Mouse (Mus musculus) induced T-regulatory cell, adult 2 months (primary cell): Measurements from ENCODE around the gene Pim1.
"Not testable (repeated sequence)": the region's sequence is repeated elsewhere in the genome, so short reads cannot be mapped to it uniquely, and the experiment has no call there.

Source experiments
- DNase-seq: peaks from one replicate; pipeline ENCODE4 v3.0.0-alpha.2; 2012; ENCODE audit warnings: low read depth

The Pim1 gene

DNA sequence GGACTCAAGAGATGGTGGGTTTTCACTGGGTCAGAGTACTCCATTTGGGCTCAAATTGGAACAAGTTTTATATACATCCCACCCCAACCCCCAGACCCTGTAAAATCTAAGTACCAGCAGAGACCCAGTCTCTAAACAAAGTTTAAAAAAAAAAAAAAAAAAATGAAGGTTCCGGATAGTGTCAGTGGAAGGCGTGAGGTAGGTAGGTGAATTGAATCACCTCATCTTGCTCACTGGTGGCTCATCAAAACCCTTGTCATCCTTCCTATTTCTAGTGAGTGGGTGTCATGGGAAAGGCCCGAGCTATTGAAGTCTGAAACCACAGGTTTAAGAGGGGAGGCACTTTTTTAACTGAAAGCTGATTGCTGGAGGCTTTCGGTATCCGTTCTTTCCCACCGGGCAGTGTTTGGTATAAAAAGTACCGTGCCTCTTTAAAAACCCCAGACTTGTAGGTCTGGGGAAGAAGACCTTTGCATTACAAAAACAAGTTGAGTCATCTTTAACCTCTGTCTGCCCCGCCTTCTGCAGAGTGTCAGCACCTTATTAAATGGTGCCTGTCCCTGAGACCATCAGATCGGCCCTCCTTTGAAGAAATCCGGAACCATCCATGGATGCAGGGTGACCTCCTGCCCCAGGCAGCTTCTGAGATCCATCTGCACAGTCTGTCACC lies 3.6 kb downstream of the Pim1 start:
- DNase-seq = peak; percentile 95

DNA sequence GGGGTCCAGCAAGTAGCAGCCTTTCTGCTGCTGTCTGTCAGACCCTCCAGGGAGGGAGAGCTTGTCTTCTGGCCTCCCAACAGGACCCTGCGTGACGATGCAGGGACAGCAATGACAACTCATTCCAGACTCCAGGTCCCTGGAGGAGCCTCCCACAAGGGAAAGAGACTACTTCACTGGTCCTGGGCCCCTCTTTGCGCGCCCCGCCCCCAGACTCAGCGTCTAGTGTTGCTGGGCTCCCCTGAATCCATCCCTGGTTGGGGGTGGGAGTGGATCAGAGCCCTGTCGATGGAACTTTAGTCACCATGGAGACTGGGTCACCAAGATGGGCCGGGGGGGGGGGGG lies 4.2 kb downstream of the Pim1 start:
- DNase-seq = no peak

DNA sequence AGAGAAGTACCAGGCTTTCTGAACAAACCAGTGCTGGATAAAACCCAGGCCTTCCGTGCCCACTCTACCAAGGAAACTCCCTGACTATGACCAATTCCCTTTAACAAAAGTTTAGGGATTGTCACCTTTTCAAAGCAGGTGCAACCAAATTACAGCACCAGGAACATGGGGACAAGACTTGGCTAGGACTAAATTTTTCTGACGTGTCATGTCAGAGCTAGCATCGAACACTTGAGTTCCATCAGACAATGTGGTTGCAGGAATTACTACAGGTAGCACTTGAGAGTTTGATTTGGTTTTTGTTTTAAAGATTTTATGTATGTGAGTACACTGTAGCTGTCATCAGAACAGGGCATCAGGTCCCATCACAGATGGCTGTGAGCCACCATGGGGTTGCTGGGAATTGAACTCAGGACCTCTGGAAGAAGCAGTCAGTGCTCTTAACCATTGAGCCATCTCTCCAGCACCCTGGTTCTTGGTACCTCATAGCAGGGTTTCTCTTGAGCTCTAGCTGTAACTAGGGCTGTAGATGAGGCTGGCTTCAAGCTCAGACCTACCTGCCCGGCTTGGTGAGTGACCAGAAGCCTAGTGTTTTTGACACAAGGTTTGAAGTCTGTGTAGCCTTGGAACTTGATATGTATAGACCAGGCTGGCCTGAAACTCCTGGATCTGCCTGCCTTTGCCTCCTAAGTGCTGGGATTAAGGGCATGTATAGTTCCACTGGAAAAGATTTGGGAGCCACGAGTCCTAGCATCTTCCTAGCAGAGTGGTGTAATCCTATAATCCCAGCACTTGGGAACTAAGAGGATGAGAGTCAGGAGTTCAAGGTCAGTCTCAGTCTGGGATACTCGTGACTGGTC lies 5.9 kb downstream of the Pim1 start:
- peak; percentile 74 for DNase-seq

DNA sequence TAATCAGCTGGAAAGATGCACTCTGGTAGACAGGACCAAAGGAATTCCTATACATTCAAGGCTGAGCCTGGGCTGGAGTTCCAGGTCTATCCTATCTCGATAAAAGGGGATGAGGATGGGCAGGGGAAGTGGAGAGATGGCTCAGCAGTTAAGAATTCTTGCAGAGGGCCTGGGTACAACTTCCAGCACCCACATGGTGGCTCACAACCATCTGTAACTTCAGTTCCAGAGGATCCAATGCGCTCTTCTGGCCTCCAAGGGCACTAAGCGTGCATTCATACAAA lies 6.5 kb downstream of the Pim1 start:
- DNase-seq = peak; percentile 63

DNA sequence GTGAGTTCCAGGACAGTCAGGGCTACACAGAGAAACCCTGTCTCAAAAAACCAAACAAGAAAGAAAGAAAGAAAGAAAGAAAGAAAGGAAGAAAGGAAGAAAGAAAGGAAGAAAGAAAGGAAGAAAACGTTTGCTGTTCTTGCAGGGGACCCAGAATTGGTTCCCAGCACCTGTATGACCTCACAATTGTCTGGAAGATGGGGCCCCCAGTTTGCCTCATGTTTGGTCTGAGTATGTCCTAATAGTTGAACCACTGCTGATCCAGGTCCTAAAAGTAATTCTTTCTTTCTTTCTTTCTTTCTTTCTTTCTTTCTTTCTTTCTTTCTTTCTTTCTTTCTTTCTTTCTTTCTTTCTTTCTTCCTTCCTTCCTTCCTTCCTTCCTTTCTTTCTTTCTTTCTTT lies 6.9 kb downstream of the Pim1 start:
- peak; percentile 57 for DNase-seq

DNA sequence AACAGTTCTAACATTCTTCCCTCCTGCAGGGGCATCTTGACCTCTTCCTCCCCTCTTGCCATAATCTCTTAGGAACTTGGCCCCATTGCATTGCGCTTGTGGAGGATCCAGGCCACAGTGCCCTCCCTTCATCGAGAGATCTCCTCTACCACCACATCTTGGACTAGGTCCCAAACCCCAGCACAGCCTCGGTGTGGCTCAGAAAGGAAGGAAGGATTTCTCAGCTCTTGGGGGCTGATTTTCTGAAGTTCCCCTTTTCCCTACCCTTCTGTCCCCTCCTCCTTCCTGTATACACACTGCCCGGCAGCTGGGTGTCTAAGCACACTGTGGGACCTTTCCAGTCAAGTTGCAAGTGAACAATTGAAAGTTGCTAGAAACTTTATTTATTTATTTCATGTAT lies 7.5 kb downstream of the Pim1 start:
- peak; percentile 74 for DNase-seq

DNA sequence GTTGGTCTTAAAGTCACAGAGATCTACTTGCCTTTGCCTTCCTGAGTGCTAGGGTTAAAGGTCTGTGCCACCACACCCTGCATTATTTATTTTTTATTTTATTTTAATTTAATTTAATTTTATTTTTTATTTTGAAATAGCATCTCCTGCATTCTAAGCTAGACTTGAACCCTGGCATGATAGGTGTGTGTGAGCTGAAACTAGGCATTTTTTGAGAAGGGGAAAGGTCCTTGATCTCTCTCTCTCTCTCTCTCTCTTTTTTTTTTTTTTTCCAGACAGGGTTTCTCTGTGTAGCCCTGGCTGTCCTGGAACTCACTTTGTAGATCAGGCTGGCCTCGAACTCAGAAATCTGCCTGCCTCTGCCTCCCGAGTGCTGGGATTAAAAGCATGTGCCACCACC lies 8.4 kb downstream of the Pim1 start:
- DNase-seq = peak; percentile 63

DNA sequence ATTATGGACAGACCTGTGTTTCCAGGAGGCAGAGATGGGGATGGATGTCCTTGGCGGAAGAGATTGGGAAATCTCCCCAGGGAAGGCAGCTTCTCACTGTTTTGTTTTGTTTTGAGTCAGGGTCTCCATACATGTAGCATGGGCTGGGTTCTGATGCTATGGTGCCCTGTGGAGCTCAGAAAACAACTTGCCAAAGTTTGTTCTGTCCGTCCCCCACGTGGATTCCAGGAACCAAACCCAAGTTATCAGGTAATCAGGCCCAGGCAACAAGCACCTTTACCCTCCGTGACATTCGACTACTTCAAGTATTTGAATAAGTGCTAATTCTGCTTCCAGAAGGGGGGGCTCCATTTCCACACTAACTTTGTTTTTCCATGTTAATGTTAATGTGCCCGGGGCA lies 9.0 kb downstream of the Pim1 start:
- peak; percentile 79 for DNase-seq

DNA sequence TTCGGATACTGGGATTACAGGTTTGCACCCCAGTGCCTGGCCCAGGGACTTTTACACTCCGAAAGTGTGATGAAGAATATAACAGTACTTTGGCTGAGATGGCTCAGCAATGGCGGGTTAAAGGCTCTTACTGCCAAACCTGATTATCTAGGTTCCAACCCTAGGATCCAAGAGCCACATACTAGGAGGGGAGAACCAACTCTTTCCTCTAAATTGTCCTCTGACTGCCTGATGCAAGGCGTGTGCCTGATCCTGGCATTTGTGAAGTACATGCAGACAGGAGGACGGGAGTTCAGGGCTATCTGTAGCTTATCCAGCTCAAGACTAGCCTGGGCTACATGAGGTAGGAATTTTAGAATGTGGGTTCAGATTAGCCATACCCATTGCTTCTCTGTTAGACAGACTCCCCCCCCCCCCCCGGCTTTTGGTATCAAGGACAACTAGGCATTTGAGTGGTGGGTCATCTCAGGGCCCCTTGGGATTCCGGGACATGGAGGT lies 9.7 kb downstream of the Pim1 start:
- DNase-seq = peak; percentile 75

DNA sequence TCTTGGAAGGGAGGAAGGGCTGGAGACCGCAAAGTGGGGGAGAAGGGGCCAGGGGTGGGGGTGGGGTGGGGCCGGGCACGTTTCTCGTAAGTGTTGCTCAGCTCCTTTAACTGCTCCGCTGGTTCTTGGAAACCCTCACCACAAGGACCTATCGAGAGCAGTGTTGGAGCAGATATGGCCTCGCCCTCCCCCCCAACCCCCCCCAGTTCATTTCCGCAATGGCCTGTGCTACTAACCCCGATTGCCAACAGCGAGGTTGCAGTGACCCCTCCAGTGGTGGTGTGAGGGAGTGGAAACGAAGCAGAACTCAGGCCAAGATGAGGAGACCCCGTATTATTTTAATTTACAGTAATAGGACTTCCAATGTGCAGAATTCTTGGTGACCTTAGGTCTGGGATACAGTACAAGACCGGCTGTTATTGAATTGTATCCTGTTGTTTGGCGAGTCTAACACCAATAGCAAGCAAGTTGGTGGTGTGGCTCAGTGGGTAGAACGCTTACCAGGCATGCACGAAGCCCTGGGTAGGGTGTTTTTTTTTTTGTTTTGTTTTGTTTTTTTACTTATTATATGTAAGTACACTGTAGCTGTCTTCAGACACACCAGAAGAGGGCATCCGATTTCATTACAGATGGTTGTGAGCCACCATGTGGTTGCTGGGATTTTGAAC lies 10.4 kb downstream of the Pim1 start:
- DNase-seq = peak; percentile 88

DNA sequence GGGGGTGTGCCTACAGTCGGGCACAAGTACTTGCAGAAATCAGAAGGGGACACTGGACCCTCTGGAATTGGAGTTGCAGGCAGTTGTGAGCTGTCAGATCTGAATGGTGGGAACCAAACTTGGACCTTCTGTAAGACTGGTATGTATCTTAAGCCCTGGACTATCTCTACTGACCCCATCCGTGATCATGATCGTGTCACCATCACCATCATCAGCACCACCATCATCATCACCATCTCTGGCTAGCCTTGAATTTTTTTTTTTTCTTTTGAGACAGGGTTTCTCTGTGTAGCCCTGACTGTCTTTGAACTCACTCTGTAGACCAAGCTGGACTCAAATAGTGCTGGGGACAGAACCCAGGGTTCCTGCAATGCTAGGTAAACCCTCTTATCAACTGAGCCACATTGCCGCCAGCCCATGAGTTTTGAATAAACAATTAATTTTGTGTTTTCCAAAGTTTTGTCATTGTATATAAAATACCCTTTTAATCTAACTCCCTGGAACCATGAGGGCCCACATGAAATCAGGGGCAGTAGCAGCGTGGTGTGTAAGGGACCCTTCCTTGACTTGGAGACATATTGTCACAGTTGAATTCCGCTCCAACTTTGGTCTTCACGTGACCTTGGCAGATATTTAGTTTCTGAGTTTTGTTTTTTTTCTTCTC lies 11.6 kb downstream of the Pim1 start:
- DNase-seq = peak; percentile 71

DNA sequence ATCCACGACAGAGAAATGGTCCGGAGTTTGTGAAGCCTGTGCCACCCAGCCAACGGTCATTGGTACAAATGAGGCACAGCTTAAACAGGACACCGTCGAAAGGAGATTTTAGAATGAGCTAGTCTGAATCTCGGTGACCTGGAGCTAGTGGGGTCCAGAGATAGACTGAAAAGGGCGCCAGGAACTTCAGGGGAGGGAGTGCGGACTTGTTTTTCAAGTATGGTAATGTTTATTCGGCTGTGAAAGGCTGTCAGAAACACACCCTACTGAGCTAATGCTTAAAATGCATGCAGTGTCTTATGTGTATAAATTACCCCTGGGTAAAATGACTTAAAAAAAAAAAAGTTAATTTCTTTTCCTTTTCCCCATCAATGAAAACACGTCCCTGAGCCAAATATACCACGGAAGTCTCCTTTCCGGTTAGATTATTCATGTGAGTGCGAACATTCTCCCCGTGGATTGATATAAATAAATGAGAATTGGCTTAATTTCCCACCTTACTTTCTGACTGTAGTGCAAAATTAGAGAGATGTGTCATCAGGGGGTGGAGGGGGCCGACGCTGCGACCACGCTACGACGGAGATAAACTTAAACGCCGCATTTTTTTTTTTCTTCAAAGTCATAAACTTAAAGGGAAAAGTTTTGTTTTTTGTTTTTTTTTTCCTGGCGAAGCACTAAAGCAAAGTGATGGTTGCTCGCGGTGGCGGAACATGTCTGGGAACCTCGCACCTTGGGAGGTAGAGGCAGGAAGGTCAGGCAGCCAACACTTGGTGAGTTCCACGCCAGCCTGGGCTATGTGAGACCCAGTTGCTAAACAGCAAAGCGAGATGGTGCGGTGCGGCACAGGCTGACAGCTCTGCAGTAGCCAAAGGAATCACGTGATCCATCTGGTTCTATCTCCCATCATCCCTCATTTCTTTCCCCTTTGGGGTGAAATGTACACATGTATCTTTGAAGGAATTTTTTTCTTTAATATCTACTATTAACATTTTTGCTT lies 12.4 kb downstream of the Pim1 start:
- peak; percentile 79 for DNase-seq

DNA sequence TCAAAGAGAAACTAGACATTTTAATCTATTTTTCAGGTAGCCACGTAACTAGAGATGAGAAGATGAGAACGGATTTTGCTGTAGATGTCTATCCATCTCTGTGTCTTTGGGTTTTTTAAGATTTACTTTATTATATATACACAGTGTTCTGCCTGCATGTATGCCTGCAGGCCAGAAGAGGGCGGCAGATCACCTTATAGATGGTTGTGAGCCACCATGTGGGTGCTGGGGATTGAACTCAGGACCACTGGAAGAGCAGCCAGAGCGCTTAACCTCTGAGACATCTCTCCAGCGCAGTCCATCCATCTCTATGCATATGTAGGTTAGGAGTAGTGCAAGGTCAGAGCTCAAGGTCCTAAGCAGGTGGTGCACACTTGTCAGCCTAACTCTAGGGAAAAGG lies 13.1 kb downstream of the Pim1 start:
- no peak for DNase-seq

DNA sequence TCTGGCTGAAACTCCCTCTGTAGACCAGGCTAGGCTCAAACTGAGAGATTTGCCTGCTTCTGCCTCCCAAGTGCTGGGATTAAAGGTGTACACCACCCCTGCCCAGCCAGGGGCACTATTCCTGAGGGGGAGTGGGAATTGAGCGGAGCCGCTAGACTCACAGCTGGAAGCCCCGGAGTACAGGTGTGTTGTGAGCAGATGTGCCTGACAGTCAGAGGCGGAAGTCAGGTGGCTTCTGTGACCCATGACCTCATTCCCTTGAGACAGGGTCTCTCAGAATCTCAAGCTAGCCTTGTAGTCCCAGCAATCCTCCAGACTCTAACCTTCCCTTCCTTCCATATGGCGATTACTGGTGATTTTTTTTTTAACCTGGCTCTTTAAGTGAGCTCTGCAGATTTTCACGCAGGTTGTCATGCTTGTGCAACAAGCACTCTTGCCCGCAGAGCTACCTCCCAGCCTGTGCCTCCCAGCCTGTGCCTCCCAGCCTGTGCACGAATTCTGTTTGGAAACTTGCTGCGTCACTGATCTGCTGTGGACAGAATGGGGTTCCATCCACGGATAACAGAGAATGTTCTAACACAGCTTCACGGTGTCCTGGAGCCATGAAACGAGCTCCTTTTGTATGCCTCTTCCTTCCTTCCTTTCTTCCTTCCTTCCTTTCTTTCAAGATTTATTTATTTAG lies 18.5 kb downstream of the Pim1 start:
- DNase-seq = peak; percentile 28

DNA sequence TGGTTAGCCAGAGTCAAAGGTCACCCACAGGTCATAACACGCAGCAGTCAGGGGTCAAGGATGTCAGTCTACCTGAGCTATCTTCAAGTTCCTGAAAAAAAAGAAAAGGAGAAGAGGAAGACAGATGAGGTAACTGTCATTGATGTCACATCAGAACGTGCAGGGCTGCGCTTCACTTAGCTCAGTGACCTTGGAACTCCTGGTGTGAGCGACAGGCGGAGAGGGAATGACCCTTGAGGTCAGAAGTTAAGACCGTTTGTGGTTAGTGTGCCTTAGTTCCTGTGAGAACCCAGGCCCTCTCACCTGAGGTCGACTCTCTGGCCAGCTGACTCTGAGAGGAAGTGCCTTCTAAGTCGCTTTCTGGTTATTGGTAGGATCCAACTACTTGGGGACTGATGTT lies 20.1 kb downstream of the Pim1 start:
- DNase-seq = peak; percentile 72

DNA sequence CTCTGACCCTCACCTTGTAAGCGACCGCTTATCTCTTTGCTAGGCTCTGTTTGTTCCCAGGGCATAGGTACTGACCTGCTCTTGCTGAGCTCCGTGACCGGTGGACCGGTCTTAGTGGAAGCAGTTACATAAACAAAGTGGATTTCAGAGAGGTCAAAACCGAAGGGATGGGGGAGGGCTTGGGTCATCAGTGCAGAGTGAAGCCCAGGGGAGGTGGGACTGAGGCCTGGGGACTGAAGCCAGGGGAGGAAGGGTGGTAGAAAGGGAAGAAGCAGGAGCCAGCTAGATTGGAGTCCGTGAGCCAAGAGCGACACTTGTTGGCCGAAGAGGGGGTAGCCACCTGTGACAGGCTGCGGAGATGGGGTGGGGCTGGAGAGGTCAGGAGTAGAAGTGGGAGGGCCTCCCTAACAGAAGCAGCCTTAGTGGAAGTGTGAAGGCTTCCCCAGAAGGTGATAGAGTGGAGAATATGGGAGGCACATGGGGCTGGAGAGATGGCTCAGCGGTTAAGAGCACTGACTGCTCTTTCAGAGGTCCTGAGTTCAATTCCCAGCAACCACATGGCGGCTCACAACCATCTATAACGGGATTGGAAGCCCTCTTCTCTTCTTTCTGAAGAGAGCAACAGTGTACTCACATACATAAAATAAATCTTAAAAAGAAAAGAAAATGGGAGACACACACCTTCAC lies 22.6 kb downstream of the Pim1 start:
- DNase-seq = peak; percentile 85

DNA sequence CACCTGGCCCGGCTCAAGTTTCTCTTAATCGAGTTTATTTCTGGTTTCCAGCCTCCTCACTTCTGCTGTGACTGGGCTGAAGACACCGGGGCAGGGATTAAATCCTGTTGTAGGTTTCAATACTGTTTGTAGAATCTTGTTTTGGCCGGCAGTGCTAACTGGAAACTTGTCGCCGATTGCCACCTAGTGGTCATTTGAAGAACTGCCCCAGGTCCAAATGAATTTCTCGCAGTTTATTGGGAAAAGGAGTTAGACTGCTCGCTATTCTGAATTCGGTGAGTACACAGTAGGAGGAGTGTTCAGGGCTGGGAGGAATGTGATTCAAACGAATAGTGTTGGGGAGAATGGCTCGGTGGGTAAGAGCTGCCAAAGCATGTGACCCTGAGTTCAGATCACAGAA lies 23.9 kb downstream of the Pim1 start:
- peak; percentile 91 for DNase-seq

DNA sequence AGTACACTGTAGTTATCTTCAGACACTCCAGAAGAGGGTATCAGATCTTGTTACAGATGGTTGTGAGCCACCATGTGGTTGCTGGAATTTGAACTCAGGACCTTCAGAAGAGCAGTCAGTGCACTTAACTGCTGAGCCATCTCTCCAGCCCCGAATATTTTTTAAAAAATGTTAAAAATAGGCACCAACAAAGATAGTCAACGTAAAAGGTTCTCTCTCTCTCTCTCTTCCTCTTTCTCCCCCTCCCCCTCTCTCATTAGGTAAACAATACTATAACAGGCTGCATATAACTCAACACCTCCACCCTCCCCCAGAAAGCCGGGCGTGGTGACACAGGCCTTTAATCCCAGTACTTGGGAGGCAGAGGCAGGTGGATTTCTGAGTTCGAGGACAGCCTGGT lies 28.1 kb downstream of the Pim1 start:
- DNase-seq = not testable (repeated sequence)

DNA sequence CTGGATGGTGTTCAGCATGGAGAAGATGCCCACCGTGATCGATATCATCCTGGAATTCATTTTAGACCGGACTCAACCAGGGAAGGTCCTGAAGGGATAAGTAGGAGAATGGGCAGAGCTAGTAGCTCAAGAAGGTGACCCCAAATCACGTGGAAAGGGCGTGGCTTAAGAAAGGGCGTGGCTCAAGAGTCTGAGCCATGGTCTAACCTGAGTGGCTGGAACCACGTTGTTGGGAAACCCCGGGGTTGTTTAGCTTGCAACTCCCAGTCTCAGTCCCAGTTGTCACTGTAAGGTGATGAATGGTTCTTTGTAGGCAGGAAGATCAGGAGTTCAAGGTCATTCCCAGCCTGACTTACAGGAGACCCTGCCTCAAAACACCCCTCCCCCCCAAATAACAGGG lies 29.2 kb downstream of the Pim1 start:
- DNase-seq = no peak

DNA sequence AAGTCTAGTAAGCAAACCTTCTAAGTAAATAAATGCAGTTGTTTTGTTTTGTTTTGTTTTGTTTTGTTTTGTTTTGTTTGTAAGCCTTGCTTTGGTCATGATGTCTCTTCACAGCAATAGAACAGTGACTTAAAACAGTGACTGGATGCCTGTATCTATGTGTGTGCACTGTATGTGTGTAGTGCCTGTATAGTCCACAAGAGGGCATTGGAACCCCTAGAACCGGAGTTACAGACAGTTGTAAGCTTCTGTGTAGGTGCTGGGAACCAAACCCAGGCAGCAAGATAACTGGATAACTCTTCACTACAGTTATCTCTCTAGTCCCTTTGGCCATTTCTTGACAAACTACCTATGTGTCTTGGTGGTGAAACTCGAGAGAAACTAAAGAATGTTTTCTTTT lies 35.1 kb downstream of the Pim1 start:
- no peak for DNase-seq
